Mouse (Mus musculus) kidney, postnatal 14 days (tissue): Measurements from ENCODE around the gene Nr2e1.
A peak's percentile ranks its signal among the peaks of the same experiment; 100 is the strongest.

ENCODE experiments used
- DNase-seq: peaks from one replicate; pipeline ENCODE4 v3.0.0; 2022; ENCODE audit warnings: mixed read lengths

The Nr2e1 gene

DNA sequence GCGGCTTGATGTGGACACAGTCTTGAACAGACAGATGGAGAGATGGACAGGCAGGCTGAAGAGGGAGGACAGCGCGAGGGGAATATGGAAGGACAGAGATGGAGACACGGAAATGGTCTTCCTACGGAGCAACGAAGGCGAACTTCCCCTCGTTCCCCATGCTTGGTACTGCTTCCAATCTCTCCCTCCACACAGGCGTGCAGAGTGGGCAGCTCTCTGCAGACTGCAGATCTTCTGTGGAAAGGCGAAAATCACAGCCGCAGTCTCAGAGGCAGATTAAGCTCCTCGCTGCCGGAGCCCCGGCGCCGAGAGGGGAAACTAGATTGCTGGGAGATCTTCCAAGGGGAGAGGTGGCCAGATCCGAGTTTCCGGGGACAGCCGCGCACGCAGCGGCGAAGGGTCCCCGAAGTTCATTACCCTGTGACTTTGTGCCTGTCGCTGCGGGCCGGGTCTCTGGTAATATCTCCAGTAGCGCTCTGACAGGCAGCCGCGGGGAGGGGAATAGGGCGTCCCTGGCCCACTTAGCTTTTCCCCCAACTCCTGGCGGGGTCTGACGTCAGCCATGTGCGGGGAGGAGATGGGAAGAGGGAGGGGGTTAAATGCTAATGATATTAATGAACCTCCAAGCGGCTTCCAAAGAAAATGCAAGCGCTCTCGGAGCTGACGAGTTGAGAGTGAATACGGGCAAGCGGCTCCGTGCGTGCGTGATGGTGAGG is at the start of gene Nr2e1, which contains the start of gene Ostm1:
Gene Nr2e1, minus strand, starts transcription at position 476 of the 716 bp plus-strand sequence.
Gene Ostm1, plus strand, starts transcription at position 666 of the 716 bp plus-strand sequence.
- peak; percentile 17 for DNase-seq

DNA sequence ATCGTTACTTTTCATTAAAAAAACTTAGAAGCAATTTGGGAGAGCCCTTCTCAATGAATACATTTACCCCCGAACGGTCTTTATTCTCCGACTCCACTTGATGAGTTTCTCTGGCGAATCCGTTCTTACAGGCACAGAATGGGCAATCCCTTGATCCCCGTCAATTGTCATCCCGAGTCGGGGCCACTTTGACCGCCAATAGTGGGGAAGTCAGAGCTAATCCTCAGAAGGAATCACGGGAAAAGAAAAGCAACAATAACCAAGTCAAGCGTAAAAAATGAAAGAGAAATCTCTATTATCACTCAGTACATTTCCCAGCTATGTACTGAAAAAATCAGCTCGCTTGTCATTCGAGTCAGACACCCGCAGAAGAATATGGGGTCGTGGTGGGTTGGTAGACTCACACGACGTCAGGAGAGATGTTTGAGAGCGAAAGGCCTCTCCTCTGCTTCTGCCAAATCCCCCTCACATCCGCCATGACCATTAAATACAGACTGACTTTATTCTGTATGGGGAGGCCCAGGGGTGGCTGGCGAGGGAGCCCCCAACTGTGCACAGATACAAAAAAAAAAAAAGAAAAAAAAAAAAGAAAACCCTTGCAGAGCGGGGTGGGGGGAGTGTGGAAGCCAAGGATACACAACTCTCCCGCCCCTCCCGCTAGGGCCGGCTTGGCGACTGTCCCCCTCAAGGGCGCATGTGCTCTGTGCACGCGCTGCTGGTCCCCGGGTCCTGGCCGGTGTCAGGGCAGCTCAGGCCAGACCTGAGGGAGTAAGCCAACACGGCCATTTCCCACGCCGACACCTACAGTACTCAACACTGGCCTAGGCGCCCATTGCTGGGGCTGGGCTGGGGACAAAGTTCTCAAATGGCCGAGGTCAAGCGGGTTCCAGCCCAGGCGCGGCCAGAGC is 49.3 kb upstream of the Nr2e1 start:
- DNase-seq: no peak

DNA sequence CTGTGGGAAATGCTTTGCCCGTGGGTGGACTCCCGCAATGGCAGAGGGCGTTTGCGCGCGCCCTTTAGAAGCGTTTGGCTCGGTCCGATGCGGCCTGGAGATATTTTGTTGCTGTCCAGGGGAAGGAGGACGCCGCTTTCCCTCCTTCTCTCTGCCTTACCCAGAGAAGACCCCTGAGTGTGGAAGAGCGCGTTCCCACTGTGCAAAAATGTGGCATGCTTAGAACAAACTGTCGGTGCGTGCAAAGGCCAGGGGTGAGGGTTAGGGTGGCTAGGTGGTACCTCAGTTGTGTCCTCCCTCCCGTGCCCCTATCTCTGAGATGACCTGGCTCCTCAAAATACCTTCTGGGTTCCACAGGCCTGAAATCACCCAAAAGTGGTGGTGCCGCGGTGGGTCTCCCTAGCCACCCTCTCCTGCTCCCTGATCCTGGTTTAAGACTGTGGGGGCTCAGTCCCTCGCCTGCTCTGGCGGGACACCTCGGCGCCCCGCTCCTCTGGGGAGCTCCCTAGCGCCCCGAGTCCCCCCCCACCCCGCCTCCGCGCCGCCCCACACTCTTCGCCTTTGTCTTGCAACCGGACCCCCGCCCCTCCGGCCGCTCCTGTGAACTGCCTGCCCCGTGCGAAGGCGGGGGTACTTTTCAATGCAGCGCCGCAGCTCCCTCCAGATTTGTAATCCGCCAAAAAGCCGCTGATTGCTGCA is 48.5 kb upstream of the Nr2e1 start:
- DNase-seq: no peak

DNA sequence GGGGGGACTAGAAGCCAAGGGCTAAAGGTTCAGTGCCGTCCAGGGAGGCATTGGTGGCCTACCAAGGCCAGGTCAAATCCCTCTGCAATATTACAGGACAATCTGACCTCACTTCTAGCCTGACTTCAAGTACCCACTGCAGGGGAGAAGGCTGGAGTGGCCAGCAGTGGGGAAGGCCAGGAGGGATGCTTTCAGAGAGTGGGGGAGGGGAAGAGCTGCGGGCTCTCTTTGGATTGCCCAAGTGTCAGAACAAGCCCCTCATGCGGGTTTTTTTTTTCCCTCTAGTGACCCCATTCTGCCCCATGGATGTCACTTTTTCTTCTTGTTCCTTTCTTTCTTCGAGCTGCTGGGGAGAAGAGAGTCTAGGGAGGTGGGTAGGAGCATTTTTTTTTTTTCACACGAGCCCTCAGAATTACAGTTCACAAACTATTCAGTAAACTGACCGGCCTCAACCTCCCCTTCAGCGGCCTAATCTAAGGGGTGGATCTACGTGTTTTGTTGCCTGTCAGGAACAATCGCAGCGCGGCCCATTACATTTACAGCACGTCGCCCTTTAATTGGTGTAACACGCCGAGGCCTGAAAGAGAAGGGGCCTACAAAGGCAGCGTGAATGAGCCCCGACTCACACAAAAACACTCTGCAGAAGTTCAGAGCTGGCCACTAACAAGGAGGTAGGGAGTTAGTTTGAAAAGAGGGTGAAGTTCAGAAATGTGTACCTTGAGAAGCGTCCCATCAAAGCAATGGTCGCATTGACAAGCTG is 47.3 kb upstream of the Nr2e1 start:
- no peak for DNase-seq

DNA sequence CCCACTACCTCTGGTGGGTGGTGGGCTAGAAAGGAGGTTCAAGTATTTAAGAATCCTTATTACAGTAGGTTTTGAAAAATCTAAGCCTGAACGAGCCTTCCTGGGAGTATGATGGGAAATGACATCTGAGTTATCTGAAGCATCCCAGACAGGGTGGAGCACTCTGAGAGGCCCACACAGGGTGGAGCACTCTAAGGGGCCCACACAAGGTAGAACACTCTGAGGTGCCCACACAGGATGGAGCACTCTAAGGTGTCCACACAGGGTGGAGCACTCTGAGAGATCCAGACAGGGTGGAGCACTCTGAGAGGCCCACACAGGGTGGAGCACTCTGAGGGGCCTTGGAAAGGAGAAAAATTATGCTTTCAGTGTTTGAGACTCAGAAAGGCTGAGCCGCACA is 42.5 kb upstream of the Nr2e1 start:
- DNase-seq: no peak

DNA sequence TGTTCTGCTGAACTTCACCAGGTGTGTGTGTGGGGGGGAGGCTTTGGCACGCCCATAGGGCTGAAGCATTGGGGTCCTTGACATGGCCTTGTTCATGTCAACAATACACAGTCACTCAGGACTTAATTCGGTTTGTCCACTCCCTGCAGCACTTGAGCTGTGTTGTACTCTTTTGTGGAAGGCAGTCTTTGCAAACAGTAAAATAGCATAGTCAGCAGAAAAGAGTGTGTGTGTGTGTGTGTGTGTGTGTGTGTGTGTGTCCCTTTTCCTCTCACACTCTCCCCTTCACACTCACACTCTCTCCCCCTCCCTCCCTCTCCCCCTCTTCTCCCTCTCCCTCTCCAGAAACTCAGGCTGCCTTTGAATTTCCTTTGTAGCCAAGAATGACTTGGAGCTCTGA is 34.9 kb upstream of the Nr2e1 start:
- no peak for DNase-seq

DNA sequence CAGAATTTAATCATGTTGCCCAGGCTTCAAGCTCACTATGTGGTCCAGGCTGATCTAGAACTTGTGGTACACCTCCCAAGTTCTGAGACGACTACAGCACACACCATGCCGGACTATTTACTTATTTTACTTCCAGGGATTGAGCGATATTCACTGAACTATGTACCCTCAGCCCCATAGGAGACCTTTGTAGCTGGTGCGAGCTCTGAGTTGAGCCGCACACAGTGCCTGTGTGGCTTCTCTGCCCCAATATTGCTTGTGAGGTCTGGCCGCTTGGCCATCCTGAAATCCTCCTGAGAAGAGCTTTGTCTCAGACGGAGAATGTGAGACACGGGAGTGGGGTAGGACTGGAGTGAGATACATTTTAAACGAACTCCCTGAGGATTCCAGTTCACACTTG is 31.3 kb upstream of the Nr2e1 start:
- no peak for DNase-seq

DNA sequence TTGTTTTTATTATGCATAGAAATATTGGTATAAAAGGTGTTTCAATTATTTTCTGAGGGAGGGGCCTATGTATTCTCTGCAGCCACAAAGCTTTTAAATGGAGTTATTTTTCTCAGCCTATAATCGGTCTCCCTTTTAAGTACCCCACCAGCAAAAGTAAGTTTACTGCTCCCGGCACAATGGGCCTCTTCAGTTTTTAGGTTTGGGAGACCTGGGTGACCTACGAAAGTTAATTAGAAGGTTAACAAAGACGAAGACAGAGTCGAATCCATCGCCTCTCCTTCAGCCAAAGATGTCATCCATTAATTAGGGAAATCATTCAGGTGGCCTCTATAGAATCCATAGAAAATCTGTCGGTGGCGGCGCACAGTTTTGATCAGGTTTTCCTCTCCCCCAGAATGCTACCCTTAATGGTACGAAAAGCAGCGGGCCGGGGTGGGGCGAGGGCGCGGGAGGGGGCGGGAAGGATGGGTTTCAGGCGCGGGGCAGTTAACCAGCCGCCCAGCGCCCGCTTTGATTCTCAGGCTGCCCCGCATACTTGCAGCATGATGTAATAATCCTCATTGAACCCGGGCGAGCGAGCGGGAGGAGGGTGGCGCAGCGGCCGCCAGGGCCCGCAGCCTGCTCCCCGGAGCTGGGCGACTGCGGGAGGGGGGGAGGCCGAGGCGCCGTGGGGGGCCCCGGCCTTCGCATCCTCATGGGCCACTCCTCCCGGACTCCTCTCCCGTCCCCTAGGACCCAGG is 30.4 kb upstream of the Nr2e1 start:
- peak; percentile 28 for DNase-seq

DNA sequence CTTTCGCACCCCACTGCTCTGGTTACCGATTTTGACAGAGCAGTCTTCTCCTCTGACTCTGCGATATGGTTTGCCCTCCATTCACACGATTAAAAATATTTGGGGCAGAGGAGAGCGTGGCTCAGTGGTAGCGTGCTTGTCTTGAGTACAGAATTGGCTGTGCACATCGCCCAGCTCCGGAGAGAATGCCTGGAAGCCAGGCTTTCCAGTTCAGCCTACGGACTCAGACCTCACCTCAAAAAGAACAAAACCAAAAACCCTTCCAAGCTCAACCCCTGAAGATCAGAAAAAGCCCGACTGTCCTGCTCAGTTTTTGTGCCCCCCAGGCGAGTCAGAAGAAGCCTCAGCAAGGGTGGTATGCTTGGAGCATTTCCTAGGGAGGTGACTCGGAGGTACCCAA is 29.6 kb upstream of the Nr2e1 start:
- no peak for DNase-seq

DNA sequence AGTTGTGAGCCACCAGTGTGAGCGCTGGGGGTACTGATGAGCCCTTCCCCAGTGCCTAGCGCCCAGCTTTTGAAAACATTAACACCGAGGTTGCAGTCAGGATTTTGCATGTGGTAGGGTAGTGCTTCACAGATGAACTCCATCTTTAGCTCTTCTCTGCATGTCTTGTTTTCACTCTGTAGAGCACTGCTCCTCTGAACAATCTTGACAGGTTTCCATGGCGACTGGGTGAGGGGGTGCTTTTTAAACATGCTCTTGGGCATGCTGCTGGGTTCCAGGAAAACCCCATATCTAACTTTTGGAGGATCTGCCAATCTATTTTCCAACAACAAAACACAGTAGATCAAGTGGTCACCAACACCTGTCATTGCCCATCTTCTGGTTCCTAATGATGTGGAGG is 23.3 kb upstream of the Nr2e1 start:
- no peak for DNase-seq

DNA sequence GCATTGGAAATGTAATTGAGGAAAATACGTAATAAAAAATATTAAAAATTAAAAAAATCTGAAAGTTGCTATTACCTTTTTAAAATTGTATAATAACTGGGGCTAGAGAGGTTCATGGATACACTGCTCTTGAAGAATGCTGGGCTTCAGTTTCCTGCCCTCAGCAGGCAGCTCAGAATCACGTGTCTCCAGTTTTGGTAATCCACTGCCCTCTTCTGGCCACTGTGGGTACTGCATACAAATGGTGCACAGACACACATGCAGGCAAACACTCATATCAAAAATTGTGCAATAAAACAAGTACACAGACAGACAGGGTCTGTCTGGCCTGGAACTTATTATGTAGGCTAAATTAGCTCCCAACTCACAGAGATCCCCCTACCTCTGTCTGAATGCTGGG is 21.4 kb upstream of the Nr2e1 start:
- no peak for DNase-seq

DNA sequence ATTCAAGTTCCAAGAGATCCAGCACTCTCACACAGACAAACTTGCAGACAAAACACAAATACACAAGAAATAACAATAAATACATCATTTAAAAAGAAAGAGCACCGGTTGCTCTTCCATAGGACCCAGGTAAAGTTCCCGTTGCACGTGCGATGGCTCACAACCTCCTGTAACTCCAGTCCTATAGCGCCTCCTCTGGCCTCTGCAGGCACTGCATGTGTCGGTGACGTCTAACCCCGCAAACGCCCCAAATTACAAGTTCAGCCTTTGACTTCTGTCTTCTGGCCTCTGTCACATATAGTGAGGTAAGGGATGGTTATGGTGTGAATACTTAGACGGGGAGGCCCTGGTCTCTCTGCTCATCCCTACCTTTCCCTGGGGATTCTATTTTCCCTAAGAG is 18.1 kb upstream of the Nr2e1 start:
- DNase-seq: no peak

DNA sequence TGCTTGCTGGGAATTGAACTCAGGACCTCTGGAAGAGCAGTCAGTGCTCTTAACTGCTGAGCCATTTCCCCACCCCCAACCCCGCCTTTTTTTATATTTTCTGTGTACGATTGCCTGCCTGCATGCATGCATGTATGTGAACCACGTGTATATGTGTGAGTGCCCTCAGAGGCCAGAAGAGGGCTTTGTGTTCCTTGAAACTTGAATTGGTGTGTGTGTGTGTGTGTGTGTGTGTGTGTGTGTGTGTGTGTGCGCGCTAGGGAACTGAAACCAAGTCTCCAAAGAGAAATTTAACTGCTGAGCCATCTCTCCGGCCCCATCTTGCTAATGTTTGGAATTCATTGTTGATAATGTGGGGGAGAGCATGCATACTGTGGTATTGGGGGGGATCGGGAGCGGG is 15.2 kb upstream of the Nr2e1 start:
- no peak for DNase-seq

DNA sequence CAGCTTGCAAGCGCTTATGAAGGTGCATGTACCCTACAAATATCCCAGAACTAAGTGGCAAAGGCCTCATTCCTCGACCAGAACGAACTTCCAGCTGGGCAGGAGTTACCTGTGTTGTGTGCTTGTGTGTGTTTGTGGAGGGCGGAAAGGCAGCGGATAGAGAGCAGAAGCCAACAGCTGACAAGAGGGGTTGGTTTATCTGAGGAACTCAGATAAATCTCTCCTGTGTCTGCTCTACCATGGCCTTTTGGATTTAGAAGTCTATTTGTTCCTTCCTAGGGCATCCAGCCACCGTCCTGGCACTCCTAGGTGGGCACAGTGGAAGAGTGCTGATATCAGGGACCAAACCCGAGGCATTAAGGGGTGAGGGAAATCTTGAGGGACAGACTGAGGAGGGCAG is 9.8 kb upstream of the Nr2e1 start:
- no peak for DNase-seq

DNA sequence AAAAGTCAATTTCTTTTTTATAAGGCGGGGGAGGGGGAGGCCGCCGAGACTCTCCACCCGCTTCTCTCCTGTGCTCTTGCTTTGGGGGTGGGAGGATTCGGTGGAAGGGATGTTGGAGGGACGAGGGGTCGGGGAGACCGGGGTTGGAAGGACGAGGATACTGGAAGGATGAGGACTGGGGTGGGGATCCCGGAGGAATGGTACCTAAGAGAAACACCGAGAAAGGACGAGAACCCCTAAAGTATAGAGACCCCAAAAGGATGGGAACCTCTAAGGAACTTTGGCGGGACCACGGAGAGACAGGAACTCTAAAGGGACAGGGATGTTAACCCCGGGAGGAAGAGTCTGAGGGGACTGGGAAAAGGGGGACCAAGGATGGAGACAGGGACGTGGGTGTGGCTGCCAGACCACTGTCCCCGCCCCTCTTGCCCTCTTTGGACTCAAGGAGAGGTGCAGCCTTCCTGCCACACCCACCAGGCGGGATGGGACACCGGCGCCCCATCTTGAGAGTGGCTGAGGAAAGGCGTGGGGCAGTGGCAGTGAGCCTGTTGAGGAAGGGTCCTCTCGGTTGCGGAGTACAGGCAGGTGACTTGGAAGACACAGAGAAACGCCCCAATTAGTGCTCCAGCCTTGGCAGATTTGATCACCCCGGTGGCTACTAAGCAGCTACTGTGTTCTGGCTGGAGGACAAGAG is 8.7 kb upstream of the Nr2e1 start:
- DNase-seq: no peak

DNA sequence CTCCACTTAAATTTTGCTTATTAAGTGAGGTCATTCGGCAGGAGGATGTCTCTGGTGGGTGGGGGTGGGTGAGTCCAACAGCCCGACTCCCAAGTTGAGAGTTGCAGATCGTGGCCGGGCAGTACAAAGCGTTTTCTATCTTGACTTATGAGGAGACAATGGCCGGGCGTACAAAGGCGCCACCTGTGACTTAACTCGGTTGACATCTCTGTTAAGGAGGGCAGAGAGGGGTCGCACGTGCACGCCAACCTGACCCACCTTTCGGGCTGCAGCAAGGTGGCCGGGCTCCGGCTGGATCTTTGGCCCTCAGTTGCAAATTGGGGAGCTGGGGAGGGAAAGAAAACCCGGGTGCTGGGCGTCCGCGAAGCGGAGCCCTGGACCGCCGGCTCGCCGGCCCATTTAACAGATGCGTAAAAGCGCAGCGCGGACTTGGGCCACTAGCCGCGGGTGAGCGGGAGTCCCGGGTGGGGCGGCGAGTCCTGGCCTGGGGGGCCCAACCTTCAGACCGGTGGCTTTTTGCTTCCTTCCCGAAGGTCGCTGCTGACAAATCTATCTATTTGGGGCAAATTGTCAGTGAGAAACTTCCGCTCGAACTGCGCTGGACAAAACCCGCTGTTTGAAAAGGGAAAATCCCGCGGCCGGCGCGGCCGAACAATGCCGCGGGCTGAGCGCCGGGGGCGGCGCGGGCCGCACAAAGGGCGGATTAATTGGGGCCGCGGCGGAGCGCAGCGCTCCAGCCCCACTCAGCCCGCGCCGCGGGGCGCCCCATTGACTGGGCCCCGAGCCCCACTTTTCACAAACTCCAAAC is 8.0 kb upstream of the Nr2e1 start:
- DNase-seq: no peak

DNA sequence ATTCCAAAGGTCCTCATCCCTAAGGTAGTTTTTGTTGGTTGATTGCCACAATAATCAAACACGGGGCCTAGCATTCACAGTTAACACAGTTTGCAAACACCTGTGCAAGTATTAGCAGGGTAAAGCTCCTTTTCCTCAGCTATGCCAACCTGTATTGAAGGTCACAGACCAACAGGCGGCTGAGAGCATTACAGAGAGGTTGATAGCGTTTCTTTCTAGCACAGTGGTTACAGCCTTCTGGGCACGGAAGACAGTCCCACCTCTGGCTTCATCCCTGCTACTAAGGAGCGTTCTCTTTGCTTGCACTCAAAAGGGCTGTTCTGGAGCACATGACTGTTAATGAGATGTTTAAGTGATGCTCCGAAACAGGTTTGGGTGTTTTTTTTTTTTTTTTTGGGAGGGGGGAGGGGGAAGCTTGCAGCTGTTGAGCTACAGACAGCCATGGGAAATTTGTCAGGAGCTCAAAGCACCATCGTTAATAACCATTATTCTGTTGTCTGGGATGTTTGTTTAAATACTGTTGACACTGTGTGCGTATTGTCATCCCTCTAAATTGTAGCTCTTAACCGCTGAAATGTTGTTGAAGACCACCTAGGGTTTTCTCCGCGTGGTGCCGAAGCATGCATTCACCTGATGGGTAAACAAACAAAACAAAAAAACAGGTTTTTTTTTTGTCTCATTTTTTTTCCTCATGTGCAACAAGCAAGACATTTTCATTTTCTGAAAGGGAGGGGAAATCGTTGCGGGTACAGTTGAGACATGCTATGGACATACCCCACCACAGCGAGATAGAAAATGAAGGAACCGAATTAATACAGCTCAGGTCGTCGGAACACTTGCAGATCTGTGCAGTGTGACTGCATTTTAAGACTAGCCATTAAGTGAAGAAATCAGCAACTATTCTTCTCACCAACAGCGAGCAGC is 7.1 kb upstream of the Nr2e1 start:
- no peak for DNase-seq

DNA sequence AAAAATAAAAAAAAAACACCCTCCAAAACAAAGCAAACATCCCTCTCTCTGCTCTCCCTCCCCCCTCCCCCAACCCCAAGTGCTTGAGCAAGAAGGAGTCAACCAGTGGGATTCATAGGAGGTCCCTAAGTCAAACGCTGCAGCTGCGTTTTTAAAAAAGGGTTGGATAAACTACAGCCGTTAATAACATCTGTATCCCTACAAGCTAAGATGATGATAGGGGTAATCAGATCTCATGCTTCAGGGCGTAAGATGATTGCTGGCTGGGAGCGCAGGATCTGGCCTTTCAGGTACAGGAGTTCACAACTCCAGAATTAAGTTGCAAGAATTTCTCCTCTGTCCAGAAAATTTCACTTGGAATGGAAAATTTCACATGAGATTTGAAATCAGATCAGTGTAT is 6.1 kb upstream of the Nr2e1 start:
- DNase-seq: no peak
